In the genomic region with DNA sequence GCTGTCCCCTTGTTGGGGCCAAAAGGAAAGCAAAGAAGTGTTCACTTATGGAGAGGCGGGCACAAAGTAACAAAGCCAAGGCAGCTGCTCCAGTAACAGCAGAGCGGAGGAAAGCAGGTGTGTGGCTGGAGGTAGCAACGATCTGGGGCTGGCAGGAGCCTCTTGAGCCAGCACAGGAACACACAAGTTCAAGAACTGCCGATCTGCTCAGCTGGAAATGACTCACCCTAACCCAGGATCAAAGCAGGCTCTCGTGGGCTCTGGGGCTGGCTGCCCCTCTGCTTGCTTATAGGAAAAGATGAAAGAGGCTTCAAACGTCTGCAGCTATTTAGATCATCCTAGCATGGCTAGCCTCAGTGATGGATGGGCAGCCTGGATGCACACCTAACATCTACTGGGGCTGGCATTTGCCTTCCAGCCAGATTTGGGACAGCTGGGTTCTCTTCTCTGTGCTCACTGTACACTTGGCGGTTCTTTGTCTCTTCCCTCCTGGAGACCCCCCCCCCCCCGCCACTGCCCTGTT, we compare ENCODE assay signal across 16 mouse cellular contexts. TPM values are rescaled to one million over a fixed set of nuclear protein-coding genes. Genes with fewer than 3 reads are reported as not detected.
DNase-seq lines count a peak whose midpoint lies in the region; ATAC-seq lines count a peak whose summit lies in the region.
"Had no signal": no experiment of that assay in that cellular context is flagged by ENCODE, and none has a peak within 500 bp of the region (broad histone marks: within the 10 kb centered on the region; RNA-seq: fewer than 3 reads in every experiment).

No protein-coding gene starts in this region.

- WGBS in forebrain, embryonic 10.5 days: 69% methylated on average over 8 of the region's 8 CpGs
- 50% methylated on average over 8 of the region's 8 CpGs for WGBS in forebrain, embryonic 15.5 days
- 21% methylated on average over 8 of the region's 8 CpGs for WGBS in neural tube, embryonic 14.5 days

- peaks cover 16% of the 10 kb centered on the region for H3K4me1 ChIP-seq in forebrain, embryonic 10.5 days
- H3K4me1 ChIP-seq in forebrain, embryonic 15.5 days: no peaks in the 10 kb centered on the region
- no peaks in the 10 kb centered on the region for H3K4me1 ChIP-seq in neural tube, embryonic 14.5 days (ENCODE audit: control insufficient read depth, insufficient read depth, low read length)
- H3K4me1 ChIP-seq: heart, embryonic 15.5 days; limb, embryonic 13.5 days had no signal

- ATAC-seq in forebrain, embryonic 15.5 days (replicated peaks): no peak
- peak; percentile 39 for ATAC-seq in neural tube, embryonic 14.5 days (ENCODE audit: low read depth)

- no peaks in the 10 kb centered on the region for H3K27me3 ChIP-seq in forebrain, embryonic 10.5 days (ENCODE audit: poor library complexity, severe bottlenecking)
- H3K27me3 ChIP-seq in forebrain, embryonic 15.5 days: no peaks in the 10 kb centered on the region
- no peaks in the 10 kb centered on the region for H3K27me3 ChIP-seq in neural tube, embryonic 14.5 days (ENCODE audit: control insufficient read depth, insufficient read depth, low read length)
- H3K27me3 ChIP-seq: heart, embryonic 15.5 days; limb, embryonic 13.5 days had no signal

- H3K4me3 ChIP-seq in forebrain, embryonic 10.5 days: no peak overlapping the region
- no peak overlapping the region for H3K4me3 ChIP-seq in forebrain, embryonic 15.5 days
- H3K4me3 ChIP-seq in neural tube, embryonic 14.5 days (ENCODE audit: low read depth, low read length): no peak overlapping the region
- H3K4me3 ChIP-seq: heart, embryonic 15.5 days; limb, embryonic 13.5 days had no signal

- no peak overlapping the region for H3K4me2 ChIP-seq in forebrain, embryonic 15.5 days (replicated peaks)
- no peak overlapping the region for H3K4me2 ChIP-seq in neural tube, embryonic 14.5 days (ENCODE audit: low read depth, low read length)
- H3K4me2 ChIP-seq: heart, embryonic 15.5 days; limb, embryonic 13.5 days had no signal

- no peak overlapping the region for H3K9ac ChIP-seq in forebrain, embryonic 15.5 days (replicated peaks)
- no peak overlapping the region for H3K9ac ChIP-seq in neural tube, embryonic 14.5 days (replicated peaks; ENCODE audit: low read depth, low read length)
- H3K9ac ChIP-seq: heart, embryonic 15.5 days; limb, embryonic 13.5 days had no signal

- H3K36me3 ChIP-seq in forebrain, embryonic 10.5 days (replicated peaks): peaks cover 11% of the 10 kb centered on the region; the same call in 1 of the 2 replicates
- no peaks in the 10 kb centered on the region for H3K36me3 ChIP-seq in forebrain, embryonic 15.5 days
- H3K36me3 ChIP-seq in neural tube, embryonic 14.5 days (ENCODE audit: control insufficient read depth, insufficient read depth, low read length): no peaks in the 10 kb centered on the region
- H3K36me3 ChIP-seq: heart, embryonic 15.5 days had no signal

- H3K9me3 ChIP-seq in forebrain, embryonic 10.5 days: no peaks in the 10 kb centered on the region
- no peaks in the 10 kb centered on the region for H3K9me3 ChIP-seq in forebrain, embryonic 15.5 days
- H3K9me3 ChIP-seq in neural tube, embryonic 14.5 days (ENCODE audit: control insufficient read depth, low read length): no peaks in the 10 kb centered on the region
- H3K9me3 ChIP-seq: heart, embryonic 15.5 days; limb, embryonic 13.5 days had no signal

- DNase-seq in forebrain, embryonic 10.5 days (ENCODE audit: extremely low spot score, low spot score): no peak
- DNase-seq in thymus, postnatal 0 days (ENCODE audit: low spot score): peak; percentile 44
- no peak for DNase-seq in thymus, postnatal 36 days
- peak; percentile 34 for DNase-seq in mesoderm, embryonic 11.5 days (ENCODE audit: low read depth, low spot score)
- DNase-seq in spleen, postnatal 36 days (ENCODE audit: low spot score in 2 of 2): no peak
- no peak for DNase-seq in frontal cortex, postnatal 10 days (ENCODE audit: low spot score in 2 of 2)
- DNase-seq: adrenal gland, adult 2 months; cerebellum, adult 9-10 months; gastrocnemius, postnatal 36 days; kidney, adult 9 months; lung, adult 18-20 months; lung, postnatal 36 days had no signal

- peak overlapping the region; percentile 26; the same call in 1 of the 2 replicates for H3K27ac ChIP-seq in forebrain, embryonic 10.5 days
- no peak overlapping the region for H3K27ac ChIP-seq in forebrain, embryonic 15.5 days (replicated peaks)
- no peak overlapping the region for H3K27ac ChIP-seq in neural tube, embryonic 14.5 days (ENCODE audit: low read depth, low read length)
- H3K27ac ChIP-seq: heart, embryonic 15.5 days; limb, embryonic 13.5 days had no signal

RNA-seq across cellular contexts. Expression of a gene that starts 14.1 kb away (rescaled TPM):
- 1.7 and 2.1 TPM in 2 replicates for polyA plus RNA-seq in forebrain, embryonic 10.5 days (2016; fragmentation: Nextera tagmentation; extraction: Ambion mirVana)
- 3.1 and 3.2 TPM in 2 replicates for polyA plus RNA-seq in forebrain, embryonic 15.5 days (2015; fragmentation: Nextera tagmentation; extraction: Ambion mirVana)
- 2.2 and 2.5 TPM in 2 replicates for polyA plus RNA-seq in thymus, postnatal 0 days (2015; fragmentation: Nextera tagmentation; extraction: Ambion mirVana)
- 2.9 and 3.2 TPM in 2 replicates for polyA plus RNA-seq in neural tube, embryonic 14.5 days (2014; fragmentation: Nextera tagmentation; extraction: Ambion mirVana)

Comparison
In these comparisons a context has a peak if more than half of its experiments do, and no peak if none do; other contexts are left out.
1. DNase-seq: peak in thymus, postnatal 0 days (single experiment) and mesoderm, embryonic 11.5 days (single experiment); none in forebrain, embryonic 10.5 days (single experiment), thymus, postnatal 36 days (0 of 2), spleen, postnatal 36 days (0 of 2) and frontal cortex, postnatal 10 days (0 of 2).